Mouse (Mus musculus) intestine, embryonic 15.5 days (tissue): ENCODE results near the gene Abcc2. TPM values are rescaled to one million over a fixed set of nuclear protein-coding genes. Genes with fewer than 3 reads are reported as not detected.

Source experiments
- ATAC-seq: fragments of 200-750 bp; cut with Nextera tagmentation; 2 replicates; pipeline ENCODE4 v1.8.0; 2017; ENCODE audit warnings: moderate TSS enrichment, moderate library complexity
- H3K27ac ChIP-seq: fragments of 300-500 bp; sonication (generic); 2 replicates; pipeline ENCODE4 v1.5.1; 2015; ENCODE audit warnings: mild to moderate bottlenecking, inconsistent platforms
- H3K27me3 ChIP-seq: fragments of 300-500 bp; sonication (generic); replicated peaks from 2 replicates; pipeline ENCODE4 v1.6.1; 2015; ENCODE audit warnings: inconsistent platforms
- H3K36me3 ChIP-seq: fragments of 300-500 bp; sonication (generic); 2 replicates; pipeline ENCODE4 v1.6.1; 2015; ENCODE audit warnings: inconsistent platforms
- H3K4me1 ChIP-seq: fragments of 300-500 bp; sonication (generic); replicated peaks from 2 replicates; pipeline ENCODE4 v1.6.1; 2015; ENCODE audit warnings: inconsistent platforms
- H3K4me2 ChIP-seq: fragments of 300-500 bp; sonication (generic); replicated peaks from 2 replicates; pipeline ENCODE4 v1.6.1; 2015; ENCODE audit warnings: mild to moderate bottlenecking, inconsistent platforms
- H3K4me3 ChIP-seq: fragments of 300-500 bp; sonication (generic); replicated peaks from 2 replicates; pipeline ENCODE4 v1.5.1; 2015; ENCODE audit warnings: inconsistent platforms
- H3K9ac ChIP-seq: fragments of 300-500 bp; sonication (generic); 2 replicates; pipeline ENCODE4 v1.6.1; 2015; ENCODE audit warnings: inconsistent platforms
- H3K9me3 ChIP-seq: fragments of 300-500 bp; sonication (generic); 2 replicates; pipeline ENCODE4 v1.6.1; 2016; ENCODE audit warnings: inconsistent platforms
- WGBS: fragments of 180-500 bp; shearing (Covaris S2); methylation state at CpG from one replicate; pipeline ENCODE4 v1.1.7; 2015; 5-methylcytosine and 5-hydroxymethylcytosine counted together
- polyA plus RNA-seq: library from polyadenylated mRNA; unstranded; fragments of >200 nt; fragmentation: Nextera tagmentation; extraction: Ambion mirVana; gene quantifications from 2 replicates; pipeline ENCODE4 v1.2.1, GENCODE M21; 2015

The Abcc2 gene
- polyA plus RNA-seq: 16.7 and 24.3 TPM in 2 replicates

DNA sequence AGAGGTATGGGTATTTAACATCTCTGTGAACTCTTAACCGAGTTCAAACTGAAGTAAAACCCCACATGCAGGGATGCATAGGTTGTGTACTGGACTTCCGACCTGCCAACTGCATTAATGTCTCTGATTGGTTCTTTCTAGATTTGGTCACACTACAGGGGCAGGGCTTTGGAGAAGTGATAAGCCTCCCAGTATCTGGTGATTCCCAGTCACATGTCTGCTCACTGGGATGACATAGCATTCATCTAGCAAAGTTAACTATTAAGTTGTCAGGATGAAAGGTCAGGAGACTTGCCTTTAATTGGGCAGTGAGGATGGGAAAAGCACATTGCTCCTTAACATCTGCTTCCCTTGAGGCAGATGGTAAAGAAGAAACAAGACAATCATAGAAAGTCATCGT is at the start of gene Abcc2:
Gene Abcc2 (plus strand): TSS at position 213 of the 400 bp plus-strand sequence.
- no peaks in the 10 kb centered on the region for H3K4me1 ChIP-seq
- H3K4me3 ChIP-seq: peak within 1 kb of the TSS; percentile 18; the same call in 1 of the 2 replicates
- no peaks in the 10 kb centered on the region for H3K9me3 ChIP-seq
- no peaks in the 10 kb centered on the region for H3K27me3 ChIP-seq
- ATAC-seq: peak; percentile 91
- H3K4me2 ChIP-seq: no peak within 1 kb of the TSS
- H3K9ac ChIP-seq: no peak within 1 kb of the TSS
- H3K27ac ChIP-seq: no peak within 1 kb of the TSS
- no peaks in the 10 kb centered on the region for H3K36me3 ChIP-seq
- 70% methylated on average over 3 of the region's 3 CpGs for WGBS

DNA sequence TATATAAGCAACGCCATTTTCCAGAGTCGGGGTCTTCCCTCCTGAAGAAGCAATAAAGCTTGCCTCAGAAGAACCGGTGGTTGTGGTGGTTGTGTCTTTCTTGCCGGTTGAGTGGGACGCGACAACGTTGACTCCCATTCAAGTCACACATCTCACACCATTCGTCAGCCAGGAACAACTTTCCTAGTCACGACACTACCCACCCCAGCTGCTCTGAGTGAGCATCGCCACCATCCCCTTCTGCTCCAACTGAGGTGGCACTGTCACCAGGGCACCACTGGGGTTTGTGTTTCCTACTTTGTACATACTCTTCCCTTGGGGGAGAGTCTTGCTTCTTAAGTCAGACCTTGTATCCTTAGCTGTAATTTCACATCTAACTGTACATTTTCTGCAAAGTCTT is 43.6 kb upstream of the Abcc2 start:
- no peak overlapping the region for H3K27ac ChIP-seq
- H3K4me3 ChIP-seq: no peak overlapping the region
- H3K4me2 ChIP-seq: no peak overlapping the region
- no peak for ATAC-seq
- no peak overlapping the region for H3K9ac ChIP-seq
- no peaks in the 10 kb centered on the region for H3K27me3 ChIP-seq
- WGBS: 95% methylated on average over 10 of the region's 10 CpGs
- H3K36me3 ChIP-seq: peaks cover 40% of the 10 kb centered on the region
- no peaks in the 10 kb centered on the region for H3K4me1 ChIP-seq
- no peaks in the 10 kb centered on the region for H3K9me3 ChIP-seq

DNA sequence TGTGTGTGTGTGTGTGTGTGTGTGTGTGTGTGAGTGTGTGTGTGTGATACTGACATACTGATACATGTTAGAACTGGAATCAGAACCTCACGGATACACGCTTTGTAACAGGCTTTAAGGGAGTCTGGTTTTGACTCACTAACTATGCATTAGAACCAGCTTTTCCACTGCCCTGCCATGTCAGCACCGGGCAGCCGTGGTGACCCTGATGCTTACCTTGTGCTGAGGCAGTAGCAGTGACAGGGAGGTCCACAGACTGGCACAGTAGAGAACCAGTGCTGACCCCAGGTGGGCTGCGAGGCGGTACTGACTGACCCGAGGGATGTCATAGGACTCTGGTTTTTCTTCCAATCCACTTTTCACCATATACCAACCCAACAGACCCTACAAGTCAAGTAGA is 38.6 kb upstream of the Abcc2 start:
- Histone ChIP-seq H3K9ac (no peak overlapping the region), H3K27me3 (no peaks in the 10 kb centered on the region), H3K27ac (no peak overlapping the region), H3K4me3 (no peak overlapping the region), H3K4me1 (no peaks in the 10 kb centered on the region), H3K9me3 (no peaks in the 10 kb centered on the region), H3K4me2 (no peak overlapping the region), H3K36me3 (peaks cover 43% of the 10 kb centered on the region)
- WGBS: 95% methylated on average over 7 of the region's 7 CpGs
- ATAC-seq: no peak

DNA sequence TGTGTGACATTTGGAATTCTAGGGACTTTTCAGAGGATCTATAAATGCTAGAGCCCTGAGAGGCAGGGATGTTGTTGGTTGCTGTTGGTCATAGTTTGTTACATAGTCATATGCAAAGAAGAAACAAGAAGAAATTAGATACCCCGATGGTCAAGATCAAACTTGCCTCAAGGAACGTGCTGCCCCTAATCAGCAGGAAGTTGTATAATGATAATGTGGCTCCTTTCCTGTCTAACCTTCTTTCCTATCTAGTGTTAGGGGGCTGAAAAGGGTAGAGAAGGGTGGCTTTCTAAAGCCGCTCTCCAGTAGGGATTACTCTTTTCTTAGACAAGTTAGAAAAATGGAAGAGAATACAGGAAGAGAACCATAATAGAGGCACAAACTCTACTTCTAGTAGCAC is 36.3 kb upstream of the Abcc2 start:
- H3K4me2 ChIP-seq: no peak overlapping the region
- no peak for ATAC-seq
- H3K27me3 ChIP-seq: no peaks in the 10 kb centered on the region
- 83% methylated on average over 3 of the region's 3 CpGs for WGBS
- peaks cover 32% of the 10 kb centered on the region for H3K36me3 ChIP-seq
- H3K9ac ChIP-seq: no peak overlapping the region
- no peaks in the 10 kb centered on the region for H3K4me1 ChIP-seq
- no peaks in the 10 kb centered on the region for H3K9me3 ChIP-seq
- no peak overlapping the region for H3K4me3 ChIP-seq
- no peak overlapping the region for H3K27ac ChIP-seq

DNA sequence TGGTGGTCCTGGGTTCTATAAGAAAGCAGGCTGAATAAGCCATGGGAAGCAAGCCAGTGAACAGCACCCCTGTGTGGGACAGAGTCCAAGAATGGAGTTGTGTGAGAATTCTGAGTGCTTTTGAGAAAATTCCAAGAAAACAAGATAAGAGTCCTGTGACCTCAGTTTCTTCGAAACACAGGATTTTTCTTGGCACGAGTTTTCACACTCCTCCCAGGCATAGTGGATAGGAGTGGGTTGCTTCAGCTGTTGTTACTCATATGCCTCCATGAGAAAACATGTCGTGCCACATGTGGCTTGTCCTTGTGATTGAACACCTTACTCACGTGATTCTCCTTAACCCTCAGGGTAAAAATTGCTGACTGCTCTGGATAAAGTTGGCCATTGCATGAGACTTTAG is 34.1 kb upstream of the Abcc2 start:
- H3K27ac ChIP-seq: no peak overlapping the region
- no peaks in the 10 kb centered on the region for H3K27me3 ChIP-seq
- WGBS: 84% methylated on average over 4 of the region's 4 CpGs
- H3K9ac ChIP-seq: no peak overlapping the region
- no peaks in the 10 kb centered on the region for H3K9me3 ChIP-seq
- ATAC-seq: no peak
- no peak overlapping the region for H3K4me2 ChIP-seq
- H3K36me3 ChIP-seq: peaks cover 23% of the 10 kb centered on the region
- no peak overlapping the region for H3K4me3 ChIP-seq
- H3K4me1 ChIP-seq: no peaks in the 10 kb centered on the region

DNA sequence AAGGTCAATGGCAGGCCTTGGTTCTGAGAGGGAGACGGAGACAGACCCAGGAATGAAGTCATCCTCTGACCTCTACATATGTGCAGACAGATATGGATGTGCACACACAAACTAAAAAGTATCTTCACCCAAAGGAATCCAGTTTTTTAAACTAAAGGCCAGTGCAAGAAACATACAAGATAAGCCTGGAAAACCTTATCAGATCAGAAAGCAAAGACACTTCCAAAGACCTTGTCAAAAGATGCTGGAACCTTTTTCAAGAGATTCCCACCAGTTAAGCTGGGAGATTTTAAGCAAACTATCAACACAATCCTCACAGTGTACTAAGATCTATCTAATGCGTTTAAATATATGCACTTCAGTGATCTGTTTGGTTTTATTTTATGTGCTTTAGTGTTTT is 32.0 kb upstream of the Abcc2 start:
- peaks cover 16% of the 10 kb centered on the region for H3K36me3 ChIP-seq
- no peaks in the 10 kb centered on the region for H3K9me3 ChIP-seq
- no peak for ATAC-seq
- H3K27ac ChIP-seq: no peak overlapping the region
- no peak overlapping the region for H3K4me3 ChIP-seq
- H3K4me1 ChIP-seq: no peaks in the 10 kb centered on the region; the same call in 1 of the 2 replicates
- no peak overlapping the region for H3K9ac ChIP-seq
- H3K4me2 ChIP-seq: no peak overlapping the region
- WGBS: 93% methylated on average over 2 of the region's 2 CpGs
- H3K27me3 ChIP-seq: no peaks in the 10 kb centered on the region

DNA sequence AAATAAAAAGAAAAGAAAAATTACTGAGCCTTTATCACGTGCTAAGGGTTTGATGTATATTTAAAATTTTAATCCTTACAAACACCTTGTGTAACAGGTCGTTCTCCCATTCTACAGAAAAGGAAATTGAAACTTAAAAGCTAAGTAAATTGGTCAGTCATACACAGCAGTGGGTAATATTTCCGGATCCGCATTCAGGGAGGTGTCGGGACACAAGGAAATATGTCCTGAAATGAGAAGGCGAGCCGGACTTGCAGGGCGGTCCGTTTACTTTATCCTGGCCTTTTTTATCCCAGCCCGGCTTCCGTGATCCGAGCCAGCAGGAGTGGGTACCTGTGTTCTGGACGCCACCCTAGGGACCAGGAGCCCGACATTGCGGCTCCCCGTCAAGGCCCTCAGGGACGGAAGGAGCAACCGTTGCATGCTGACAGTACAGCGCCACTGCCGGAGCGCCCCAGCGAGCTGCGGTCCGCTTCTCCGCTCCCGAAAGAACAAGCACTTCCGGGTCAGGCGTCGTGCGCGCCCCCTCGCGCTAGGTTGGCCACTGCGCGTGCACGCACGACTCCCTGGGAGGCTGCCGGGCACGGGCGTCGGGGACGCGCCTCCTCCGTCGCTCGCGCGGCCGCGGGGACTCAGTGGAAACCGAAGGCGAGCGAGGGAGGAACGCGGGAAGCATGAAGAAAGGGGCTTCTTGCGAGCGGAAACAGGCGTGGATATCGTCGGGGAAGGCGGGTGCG is 29.3 kb upstream of the Abcc2 start, which contains the start of the genes Cutc and Cox15:
Gene Cutc (plus strand): TSS at position 508 of the 737 bp plus-strand sequence.
Gene Cox15 (minus strand): TSS at position 512 of the 737 bp plus-strand sequence.
- peak; percentile 95 for ATAC-seq
- H3K9me3 ChIP-seq: no peaks in the 10 kb centered on the region
- peak within 1 kb of the TSS; percentile 99 for H3K27ac ChIP-seq
- no peaks in the 10 kb centered on the region; the same call in 1 of the 2 replicates for H3K4me1 ChIP-seq
- under 1% methylated on average over 62 of the region's 62 CpGs for WGBS
- H3K36me3 ChIP-seq: peaks cover 6% of the 10 kb centered on the region
- H3K27me3 ChIP-seq: no peaks in the 10 kb centered on the region
- peak within 1 kb of the TSS; percentile 75 for H3K4me3 ChIP-seq
- H3K4me2 ChIP-seq: peak within 1 kb of the TSS; percentile 66
- peak within 1 kb of the TSS; percentile 92 for H3K9ac ChIP-seq

DNA sequence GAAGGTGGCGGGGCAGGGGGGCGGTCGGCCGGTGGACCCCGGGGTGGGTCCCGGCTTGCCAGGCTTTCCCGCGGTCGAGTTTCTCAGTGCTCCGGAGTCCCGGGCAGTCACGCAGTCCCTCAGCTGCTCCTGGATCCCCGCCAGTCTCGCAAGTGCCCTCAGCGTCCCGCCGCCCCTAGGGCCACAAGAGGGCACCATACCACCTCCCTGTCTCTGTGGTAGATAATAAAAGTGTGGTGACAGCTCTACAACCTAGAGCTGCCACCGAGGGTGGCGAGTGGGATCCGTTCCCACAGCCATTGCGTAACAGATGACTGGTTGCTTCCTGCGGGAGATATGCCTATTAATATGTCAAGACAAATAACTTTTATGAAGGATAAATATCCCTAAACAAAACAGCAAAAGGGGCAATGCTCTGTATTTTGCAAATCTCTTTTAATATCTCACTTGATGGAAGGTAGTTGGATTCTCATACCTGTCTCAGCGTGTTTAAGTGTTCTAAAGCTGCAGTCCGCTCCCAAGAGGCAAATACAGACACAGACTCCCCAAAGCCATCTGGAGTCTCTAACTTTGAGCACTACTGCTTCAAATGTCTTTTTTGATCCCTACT is 28.7 kb upstream of the Abcc2 start:
- no peaks in the 10 kb centered on the region for H3K27me3 ChIP-seq
- H3K4me3 ChIP-seq: peak overlapping the region; percentile 75
- H3K27ac ChIP-seq: peak overlapping the region; percentile 99
- H3K36me3 ChIP-seq: peaks cover 3% of the 10 kb centered on the region; the same call in 1 of the 2 replicates
- ATAC-seq: peak; percentile 93
- H3K9ac ChIP-seq: peak overlapping the region; percentile 92
- no peaks in the 10 kb centered on the region; the same call in 1 of the 2 replicates for H3K4me1 ChIP-seq
- H3K4me2 ChIP-seq: peak overlapping the region; percentile 66
- no peaks in the 10 kb centered on the region for H3K9me3 ChIP-seq
- WGBS: under 1% methylated on average over 23 of the region's 24 CpGs

DNA sequence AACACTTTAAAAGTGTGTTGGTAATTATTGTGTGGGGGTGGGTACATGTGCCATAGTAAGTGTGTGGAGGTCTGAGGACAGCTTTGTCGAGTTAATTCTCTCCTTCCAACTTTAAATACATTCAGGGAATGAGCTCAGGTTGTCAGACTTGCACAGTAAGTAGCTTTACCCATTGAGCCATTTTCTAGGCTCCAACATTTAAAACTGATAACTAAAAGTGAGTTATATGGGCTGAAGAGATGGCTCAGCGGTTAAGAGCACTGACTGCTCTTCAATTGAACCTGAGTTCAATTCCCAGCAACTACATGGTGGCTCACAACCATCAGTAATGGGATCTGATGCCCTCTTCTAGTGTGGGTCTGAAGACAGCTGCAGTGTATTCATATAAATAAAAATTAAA is 27.8 kb upstream of the Abcc2 start:
- no peaks in the 10 kb centered on the region for H3K36me3 ChIP-seq
- H3K4me2 ChIP-seq: 0 out of 2 replicates have a peak overlapping the region, but pooled peaks have one; percentile 22
- H3K27ac ChIP-seq: no peak overlapping the region
- no peaks in the 10 kb centered on the region for H3K9me3 ChIP-seq
- H3K9ac ChIP-seq: no peak overlapping the region
- H3K27me3 ChIP-seq: no peaks in the 10 kb centered on the region
- 76% methylated on average over 2 of the region's 2 CpGs for WGBS
- H3K4me3 ChIP-seq: no peak overlapping the region
- no peak for ATAC-seq
- no peaks in the 10 kb centered on the region; the same call in 1 of the 2 replicates for H3K4me1 ChIP-seq

DNA sequence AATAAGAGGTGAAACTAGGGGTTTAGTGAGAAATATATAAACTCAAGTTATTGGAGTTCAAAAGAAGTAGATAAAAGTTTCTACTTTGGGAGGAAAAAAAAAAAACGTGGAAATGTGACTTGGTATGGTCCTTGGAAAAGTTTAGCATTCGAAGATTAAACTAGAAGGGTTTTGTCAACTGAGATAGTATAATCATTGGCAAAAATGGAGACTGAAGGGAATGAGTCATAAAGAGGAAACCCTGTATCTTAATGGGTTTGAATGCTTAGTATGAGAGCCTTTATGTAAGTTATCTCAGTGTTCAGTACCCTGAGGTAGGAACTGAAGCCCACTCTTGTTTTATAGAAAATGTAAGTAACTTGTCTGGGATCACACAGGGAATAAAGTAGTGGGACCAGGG is 27.1 kb upstream of the Abcc2 start:
- H3K4me1 ChIP-seq: no peaks in the 10 kb centered on the region; the same call in 1 of the 2 replicates
- no peak overlapping the region for H3K4me2 ChIP-seq
- no peaks in the 10 kb centered on the region for H3K27me3 ChIP-seq
- no peak overlapping the region for H3K4me3 ChIP-seq
- no peaks in the 10 kb centered on the region for H3K9me3 ChIP-seq
- no peak overlapping the region for H3K27ac ChIP-seq
- H3K9ac ChIP-seq: no peak overlapping the region
- no peak for ATAC-seq
- 67% methylated on average over 2 of the region's 2 CpGs for WGBS
- H3K36me3 ChIP-seq: no peaks in the 10 kb centered on the region

DNA sequence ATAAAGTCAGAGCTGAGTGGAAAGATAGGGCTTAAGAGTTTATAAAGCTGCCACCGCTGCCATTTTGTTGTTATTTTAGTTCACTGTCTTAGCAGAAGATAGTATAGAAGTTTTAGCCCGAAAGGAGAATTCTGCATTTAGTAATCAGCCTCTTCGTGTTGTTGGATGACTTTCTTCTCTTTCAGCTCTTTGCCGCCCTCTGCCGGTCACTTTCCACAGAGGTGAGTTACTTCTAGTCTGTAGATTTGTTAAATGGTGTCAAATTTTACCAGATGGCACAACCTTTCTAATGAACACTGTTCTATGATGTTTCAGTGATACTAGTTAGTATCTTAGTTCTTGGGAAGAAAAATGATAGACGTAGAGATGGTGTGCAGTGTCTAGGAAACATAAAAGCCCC is 21.5 kb upstream of the Abcc2 start:
- WGBS: 24% methylated on average over 6 of the region's 6 CpGs
- H3K27me3 ChIP-seq: no peaks in the 10 kb centered on the region
- no peak overlapping the region for H3K9ac ChIP-seq
- no peak for ATAC-seq
- H3K27ac ChIP-seq: no peak overlapping the region
- no peak overlapping the region for H3K4me3 ChIP-seq
- H3K4me2 ChIP-seq: no peak overlapping the region
- no peaks in the 10 kb centered on the region for H3K9me3 ChIP-seq
- no peaks in the 10 kb centered on the region for H3K36me3 ChIP-seq
- H3K4me1 ChIP-seq: no peaks in the 10 kb centered on the region

DNA sequence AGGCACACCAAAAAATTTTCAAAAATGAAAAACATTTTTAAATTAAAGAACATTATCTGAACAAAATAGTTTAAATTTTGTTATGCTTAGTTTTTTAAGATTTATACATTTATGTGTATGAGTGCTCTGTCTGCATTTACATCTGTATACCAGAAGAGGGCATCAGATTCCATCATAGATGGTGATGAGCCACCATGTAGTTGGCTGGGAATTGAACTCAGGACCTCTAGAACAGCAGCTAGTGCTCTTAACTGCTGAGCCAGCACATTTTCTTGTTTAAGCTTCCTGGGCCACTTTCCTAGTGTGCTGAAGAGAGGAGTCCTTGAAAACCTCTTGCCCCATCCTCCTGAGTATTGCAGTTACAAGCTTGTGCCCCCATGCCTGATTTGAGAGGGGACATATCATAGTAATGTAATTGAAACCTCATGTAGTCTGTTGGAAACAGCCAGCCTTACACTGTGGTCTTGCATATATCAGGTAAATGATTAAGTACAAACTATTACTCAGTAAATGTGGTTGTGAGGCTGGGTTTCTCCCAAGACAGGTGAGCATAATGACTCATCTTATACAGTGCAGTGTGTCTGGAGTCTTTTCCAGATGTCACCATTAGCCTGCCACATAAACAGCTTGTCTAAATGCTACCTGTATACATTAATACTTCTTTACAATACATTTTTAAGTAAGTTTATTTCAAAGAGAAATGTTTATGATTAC is 20.3 kb upstream of the Abcc2 start:
- H3K4me1 ChIP-seq: no peaks in the 10 kb centered on the region
- no peak overlapping the region for H3K4me2 ChIP-seq
- peak; percentile 79 for ATAC-seq
- H3K4me3 ChIP-seq: no peak overlapping the region
- no peaks in the 10 kb centered on the region for H3K9me3 ChIP-seq
- H3K27ac ChIP-seq: 0 out of 2 replicates have a peak overlapping the region, but pooled peaks have one; percentile 14
- no peak overlapping the region for H3K9ac ChIP-seq
- no peaks in the 10 kb centered on the region for H3K36me3 ChIP-seq
- H3K27me3 ChIP-seq: no peaks in the 10 kb centered on the region
